Mouse (Mus musculus): Measurements from ENCODE around the gene Pnrc2.

DNA sequence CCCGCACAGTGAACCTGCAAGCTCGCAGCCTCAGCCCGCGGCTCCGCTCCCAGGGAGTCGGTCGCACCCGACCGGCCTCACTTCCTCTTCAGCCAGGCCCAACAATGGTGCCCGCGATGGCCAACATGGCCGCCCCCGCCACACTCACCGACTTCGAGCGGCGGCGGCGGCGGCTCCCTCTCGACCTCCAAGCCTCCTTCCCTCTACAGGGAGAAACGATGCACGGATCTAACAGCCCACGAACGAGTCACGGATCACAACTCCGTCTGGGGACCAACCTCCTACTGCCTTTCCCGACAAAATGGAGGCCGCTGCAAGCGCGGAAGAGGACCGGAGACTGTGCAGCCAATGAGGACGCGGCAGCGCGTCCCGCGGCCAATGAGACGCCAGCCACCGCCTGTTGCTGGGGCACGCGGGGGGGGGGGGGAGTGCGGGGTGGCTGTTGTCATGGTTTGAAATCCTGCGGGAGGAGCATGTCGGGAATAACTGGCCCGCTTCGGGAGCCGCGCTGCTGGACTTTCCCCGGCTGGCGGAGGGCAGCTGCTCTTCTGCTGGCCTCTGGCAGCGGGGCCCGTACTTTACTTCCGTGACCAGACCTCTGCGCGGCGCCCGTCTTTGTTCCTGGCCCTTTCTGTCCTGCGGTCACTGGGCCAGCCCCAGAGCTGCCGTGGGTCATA is at the start of gene Pnrc2:
- no peak for TF ChIP-seq CTCF (IDR thresholded peaks at IDR 0.05; ENCODE audit: low read depth, low read length)
- no peak for TF ChIP-seq GATA2 (IDR thresholded peaks at IDR 0.05; ENCODE audit: borderline replicate concordance, low read depth, low read length)
- no peak for TF ChIP-seq TAL1 (conservative IDR thresholded peaks at IDR 0.05; ENCODE audit: low read depth, low read length)
